Mouse (Mus musculus) left cerebral cortex, postnatal 25 days (tissue): ENCODE measurements around the gene Slc5a10. TPM values are rescaled to one million over a fixed set of nuclear protein-coding genes. Genes with fewer than 3 reads are reported as not detected.
A peak's percentile ranks its signal among the peaks of the same experiment; 100 is the strongest.

Source experiments
- DNase-seq, 2 experiments: peaks; one replicate each; pipeline ENCODE4 v3.0.0; 2022; ENCODE audit warnings: low spot score in 2 of 2, mixed read lengths in 1 of 2
- intact Hi-C: fragments of 180-260 bp; cut with DNase I; formaldehyde crosslinking; loops from one replicate; pipeline ENCODE4 v1.15.1; 2025
- total RNA-seq, 2 experiments: library from RNA; stranded (reverse); gene quantifications; 2 replicates each; pipeline ENCODE4 v1.2.3; 2021

The Slc5a10 gene
- total RNA-seq, 2 experiments from 2014 or later, result 0.21 to 0.23 TPM

GRCm38 (mm10) chr11:61674839-61675159, 45.8 kb downstream of the Slc5a10 start:
- intact Hi-C loops, result no loop called here
- no peak for DNase-seq

- DNase-seq, result no peak
- intact Hi-C loops, result no loop called here
Observed at GRCm38 (mm10) chr11:61674151-61674838, 46.3 kb downstream of the Slc5a10 start.

GRCm38 (mm10) chr11:61673686-61674085, 46.9 kb downstream of the Slc5a10 start:
- peak in 1 of 2 experiments; percentile 22 for DNase-seq
- intact Hi-C loops, result no loop called here

GRCm38 (mm10) chr11:61671781-61672383, 48.7 kb downstream of the Slc5a10 start:
- DNase-seq, result no peak
- intact Hi-C loops, result no loop called here

- DNase-seq, result no peak
- intact Hi-C loops, result no loop called here
Observed at GRCm38 (mm10) chr11:61669492-61670490, 50.8 kb downstream of the Slc5a10 start.

DNA sequence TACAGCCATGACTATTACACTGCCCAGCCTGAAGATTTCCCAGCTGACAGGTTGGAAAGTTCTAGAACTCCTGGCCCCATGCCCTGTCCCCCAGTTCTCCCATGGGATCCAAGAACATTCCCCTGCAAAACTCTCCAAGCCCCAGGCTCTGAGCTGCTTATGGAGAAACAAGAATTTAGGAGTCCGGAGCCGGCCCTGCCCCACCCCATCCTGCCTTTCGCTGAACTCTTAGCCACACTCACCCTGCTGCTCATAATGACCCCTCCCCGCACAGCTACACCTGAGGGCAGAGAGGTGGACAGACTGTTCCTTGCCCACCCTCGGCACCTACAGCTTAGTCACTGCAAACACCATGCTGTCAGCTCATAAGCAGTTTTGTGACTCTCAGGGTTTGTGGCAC, 52.8 kb downstream of the Slc5a10 start:
- intact Hi-C loops, result no loop called here
- no peak for DNase-seq

DNA sequence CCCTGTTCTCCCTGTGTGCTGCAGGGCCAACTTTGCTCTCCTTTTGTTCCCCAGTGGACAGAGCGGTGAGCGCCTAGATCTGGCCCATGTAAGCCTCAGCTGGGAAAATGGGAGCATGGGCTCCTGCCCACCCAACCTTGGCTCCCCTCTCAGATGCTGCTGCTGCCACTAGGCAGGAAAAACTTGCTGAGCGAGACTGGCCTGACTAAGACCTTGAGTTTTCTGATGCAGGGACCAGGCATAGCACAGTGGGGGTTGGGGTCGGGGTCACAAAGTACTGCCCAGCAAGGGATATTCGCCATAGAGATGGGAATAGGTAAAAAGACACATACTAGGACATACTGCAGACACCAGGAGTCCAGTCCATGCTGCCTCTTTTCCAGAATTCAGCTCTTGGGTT, 53.4 kb downstream of the Slc5a10 start:
- intact Hi-C loops, result no loop called here
- DNase-seq, result no peak

GRCm38 (mm10) chr11:61665991-61666799, 54.4 kb downstream of the Slc5a10 start:
- DNase-seq, result peak; percentile 47 to 69
- intact Hi-C loops, result loop anchor here (1.0 kb wide), 1 partner anchor 48 kb away; no protein-coding TSS in a partner anchor

DNA sequence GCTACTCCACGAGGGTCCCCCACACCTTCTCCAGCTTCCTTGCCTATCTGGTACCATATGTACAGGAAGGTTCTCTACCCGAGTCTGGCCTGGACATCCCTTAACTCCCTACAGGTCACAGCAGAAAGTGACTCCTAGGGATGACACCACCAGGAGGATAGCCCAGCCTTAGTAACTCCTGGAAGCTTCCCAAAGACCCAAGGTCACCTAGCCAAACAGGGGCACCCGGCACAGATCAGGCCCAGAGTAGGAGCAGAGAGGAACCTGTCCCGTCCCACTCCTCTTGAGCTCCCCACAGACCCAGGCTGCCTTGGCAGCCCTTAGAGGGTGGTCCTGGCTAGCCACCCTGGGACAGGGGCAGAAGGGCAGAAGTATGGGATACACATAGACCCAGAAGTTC, 55.2 kb downstream of the Slc5a10 start:
- intact Hi-C loops, result no loop called here
- no peak for DNase-seq

DNA sequence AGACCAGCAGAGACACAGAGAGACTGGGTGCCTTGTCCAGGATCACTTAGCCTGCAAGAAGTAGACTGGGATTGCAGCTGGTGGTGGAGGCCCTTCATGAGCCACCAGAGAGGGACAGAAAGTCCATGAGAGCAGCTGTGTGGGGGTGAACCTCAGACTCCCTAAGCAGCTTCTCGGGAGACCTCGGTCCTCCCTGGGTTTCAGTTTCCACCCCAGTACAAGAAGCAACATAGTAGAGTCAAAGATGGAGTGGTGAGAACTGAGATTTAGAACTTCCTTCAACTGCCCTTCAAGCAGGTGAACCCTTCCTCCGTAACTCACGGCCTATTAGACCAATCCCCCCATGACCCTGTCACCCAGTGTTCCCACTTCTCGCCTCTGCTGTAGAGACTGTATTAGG, 58.4 kb downstream of the Slc5a10 start:
- intact Hi-C loops, result no loop called here

DNA sequence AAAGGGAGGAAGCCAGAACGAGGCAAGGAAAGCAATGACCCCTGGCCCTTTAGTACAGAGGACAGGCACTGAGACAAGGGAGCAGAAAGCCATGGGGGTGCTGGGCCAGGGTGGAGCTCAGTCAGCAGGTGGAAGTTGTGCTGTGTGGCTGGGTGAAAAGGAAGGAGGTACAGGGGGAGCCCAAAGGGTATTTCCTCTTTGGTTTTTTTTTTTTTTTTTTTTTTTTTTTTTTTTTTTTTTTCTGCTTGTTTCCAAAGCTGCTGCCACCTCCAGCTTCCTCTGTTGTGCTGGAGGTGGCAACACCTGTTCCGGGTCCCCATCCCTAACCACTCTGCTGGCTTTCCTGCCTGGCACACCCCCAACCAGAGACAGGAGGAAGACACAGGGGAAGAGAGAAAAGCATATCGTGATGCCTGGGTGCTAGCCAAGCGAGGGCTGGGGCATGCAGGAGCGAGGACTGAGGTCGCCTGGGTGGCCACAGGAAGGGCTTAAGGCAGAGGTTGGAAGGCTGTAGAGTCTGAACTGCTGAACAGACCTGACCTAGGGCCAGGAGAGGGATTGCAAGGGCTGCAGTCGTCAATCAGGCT, 59.7 kb downstream of the Slc5a10 start:
- no peak for DNase-seq
- intact Hi-C loops, result no loop called here

More for the DNA sequence above, 58.4 kb downstream of the Slc5a10 start:
- no peak for DNase-seq

GRCm38 (mm10) chr11:61660001-61660400, 60.6 kb downstream of the Slc5a10 start:
- intact Hi-C loops, result no loop called here
- no peak for DNase-seq

GRCm38 (mm10) chr11:61659011-61659858, 61.4 kb downstream of the Slc5a10 start:
- intact Hi-C loops, result no loop called here

GRCm38 (mm10) chr11:61658360-61658922, 62.2 kb downstream of the Slc5a10 start:
- DNase-seq, result no peak
- intact Hi-C loops, result no loop called here

More at GRCm38 (mm10) chr11:61659011-61659858, 61.4 kb downstream of the Slc5a10 start:
- peak; percentile 14 to 40 for DNase-seq

GRCm38 (mm10) chr11:61657432-61657831, 63.2 kb downstream of the Slc5a10 start:
- intact Hi-C loops, result no loop called here
- no peak for DNase-seq

GRCm38 (mm10) chr11:61656148-61656850, 64.3 kb downstream of the Slc5a10 start:
- DNase-seq, result no peak
- intact Hi-C loops, result no loop called here

GRCm38 (mm10) chr11:61655649-61656048, 65.0 kb downstream of the Slc5a10 start:
- intact Hi-C loops, result no loop called here
- no peak for DNase-seq
